Mouse (Mus musculus) stomach, postnatal 0 days (tissue): ENCODE measurements around the gene Rbm6. TPM values are rescaled to one million over a fixed set of nuclear protein-coding genes. Genes with fewer than 3 reads are reported as not detected.

Source experiments
- ATAC-seq: fragments of 200-750 bp; cut with Nextera tagmentation; 2 replicates; pipeline ENCODE4 v1.8.0; 2017; ENCODE audit not compliant: low FRiP score, low TSS enrichment
- DNase-seq: peaks from one replicate; pipeline ENCODE4 v3.0.0-alpha.2; 2016; ENCODE audit warnings: low spot score
- H3K27ac ChIP-seq: fragments of 300-500 bp; sonication (generic); replicated peaks from 2 replicates; pipeline ENCODE4 v1.5.1; 2014; ENCODE audit warnings: mild to moderate bottlenecking, control low read depth
- H3K27me3 ChIP-seq: fragments of 300-500 bp; sonication (generic); 2 replicates; pipeline ENCODE4 v1.6.1; 2014; ENCODE audit warnings: low read length; ENCODE audit not compliant: control insufficient read depth, insufficient read depth
- H3K36me3 ChIP-seq: fragments of 300-500 bp; sonication (generic); 2 replicates; pipeline ENCODE4 v1.6.1; 2014; ENCODE audit warnings: low read length, mixed read lengths; ENCODE audit not compliant: control insufficient read depth, insufficient read depth
- H3K4me1 ChIP-seq: fragments of 300-500 bp; sonication (generic); replicated peaks from 2 replicates; pipeline ENCODE4 v1.6.1; 2014; ENCODE audit warnings: antibody characterized with exemption; ENCODE audit not compliant: control insufficient read depth, insufficient read depth
- H3K4me2 ChIP-seq: fragments of 300-500 bp; sonication (generic); replicated peaks from 2 replicates; pipeline ENCODE4 v1.6.1; 2014; ENCODE audit warnings: low read depth, mild to moderate bottlenecking, control low read depth, moderate library complexity
- H3K4me3 ChIP-seq: fragments of 300-500 bp; sonication (generic); 2 replicates; pipeline ENCODE4 v1.5.1; 2014; ENCODE audit warnings: low read depth, low read length, control low read depth
- H3K9ac ChIP-seq: fragments of 300-500 bp; sonication (generic); 2 replicates; pipeline ENCODE4 v1.6.1; 2014; ENCODE audit warnings: mild to moderate bottlenecking, low read length, control low read depth, mixed read lengths
- H3K9me3 ChIP-seq: fragments of 300-500 bp; sonication (generic); 2 replicates; pipeline ENCODE4 v1.6.1; 2016; ENCODE audit warnings: low read length; ENCODE audit not compliant: control insufficient read depth
- CTCF ChIP-seq: IDR thresholded peaks from 2 replicates; pipeline ENCODE4 v1.5.1; 2016; ENCODE audit warnings: antibody characterized with exemption, low read depth, mild to moderate bottlenecking, moderate library complexity
- EP300 ChIP-seq: optimal IDR thresholded peaks from 2 replicates; pipeline ENCODE3; 2016; ENCODE audit warnings: antibody characterized with exemption
- WGBS: fragments of 180-500 bp; shearing (Covaris S2); extraction: QIAGEN DNeasy Blood & Tissue Kit; methylation state at CpG from one replicate; pipeline ENCODE4 v1.1.7; 2014; 5-methylcytosine and 5-hydroxymethylcytosine counted together
- polyA plus RNA-seq: library from polyadenylated mRNA; unstranded; fragments of >200 nt; fragmentation: Nextera tagmentation; extraction: Ambion mirVana; gene quantifications from 2 replicates; pipeline ENCODE4 v1.2.1, GENCODE M21; 2015

The Rbm6 gene
- polyA plus RNA-seq, 1 experiment from 2014 or later: 25.6 TPM

DNA sequence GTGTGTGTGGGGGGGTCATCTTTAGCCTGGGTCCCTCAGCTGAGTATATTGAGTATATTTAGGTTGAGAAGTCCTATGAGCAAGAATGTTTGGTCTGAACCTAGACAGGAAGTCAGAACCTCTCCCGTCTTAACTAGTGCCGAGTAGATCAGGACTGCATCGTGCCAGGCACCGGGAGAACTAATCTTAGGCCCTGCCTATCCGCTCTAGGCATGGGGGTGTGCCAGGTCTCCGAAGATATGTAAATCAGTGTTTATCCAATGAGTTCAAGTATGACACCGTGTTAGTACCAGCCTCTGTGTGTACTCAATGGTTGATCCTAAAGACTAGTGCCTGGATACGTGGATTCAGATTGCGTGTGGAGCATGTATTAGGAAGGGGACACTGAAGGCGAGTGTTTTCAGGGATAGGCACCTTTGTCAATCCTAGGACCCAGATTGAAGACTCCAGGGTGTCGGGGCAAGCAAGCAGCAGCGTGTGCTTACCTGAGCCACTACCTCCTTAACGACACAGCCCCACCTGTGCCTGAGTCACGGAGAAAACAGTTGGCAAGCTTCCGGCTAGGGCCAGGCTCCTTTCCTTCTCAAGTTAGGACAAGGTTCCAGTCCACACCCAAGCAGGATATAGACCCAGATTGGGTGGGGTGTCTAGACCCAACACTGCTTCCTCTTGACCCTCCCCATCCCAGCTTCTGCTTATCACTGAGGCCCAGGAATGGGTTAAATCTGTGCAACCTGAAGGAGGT, 37.2 kb upstream of the Rbm6 start:
- Histone ChIP-seq H3K27ac (peak overlapping the region; percentile 96), H3K9ac (peak overlapping the region; percentile 65), H3K27me3 (no peaks in the 10 kb centered on the region), H3K4me3 (peak overlapping the region; percentile 51), H3K4me2 (peak overlapping the region; percentile 91), H3K36me3 (peaks cover 20% of the 10 kb centered on the region), H3K4me1 (peaks cover 9% of the 10 kb centered on the region), H3K9me3 (no peaks in the 10 kb centered on the region)
- WGBS: 42% methylated on average over 15 of the region's 15 CpGs
- TF ChIP-seq CTCF (no peak), EP300 (peak; percentile 76)
- peak; percentile 91 for DNase-seq
- ATAC-seq: peak; percentile 88

DNA sequence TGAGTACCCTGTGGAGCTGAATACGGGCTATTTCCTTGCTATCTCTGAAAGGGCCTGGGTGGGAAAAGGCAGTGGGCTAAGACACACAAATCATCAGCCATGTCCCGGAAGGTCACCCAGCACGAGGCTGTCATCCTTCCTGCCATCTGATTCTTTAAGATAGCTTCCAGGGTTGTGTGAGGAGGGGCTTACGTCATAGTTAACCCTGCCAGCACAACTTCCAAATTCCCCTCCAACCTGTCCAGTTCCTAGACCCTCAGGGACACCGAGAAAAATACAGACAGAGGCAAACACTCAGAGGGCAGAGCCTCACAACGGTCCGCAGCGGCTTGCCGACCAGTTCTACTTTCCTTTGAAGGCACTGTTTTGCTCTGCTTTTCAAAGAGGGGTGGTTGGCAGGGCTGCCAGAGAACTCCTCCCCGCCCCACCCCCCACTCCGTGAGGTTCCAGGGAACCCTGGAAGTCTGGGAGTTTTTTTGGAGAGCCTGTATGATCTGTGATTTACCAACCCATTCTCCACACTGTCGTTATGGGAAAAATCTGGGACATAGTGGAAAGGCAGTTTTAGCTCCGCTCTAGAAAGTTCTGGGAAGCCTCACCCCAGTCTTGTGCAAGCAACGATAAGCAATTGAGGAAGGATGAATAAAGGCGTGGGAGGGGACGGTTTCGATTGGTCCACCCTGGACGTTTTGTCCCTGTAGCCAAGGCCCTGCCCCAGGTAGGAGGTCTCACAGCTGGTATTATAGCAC, 35.5 kb upstream of the Rbm6 start:
- peak overlapping the region; percentile 72 for H3K9ac ChIP-seq

DNA sequence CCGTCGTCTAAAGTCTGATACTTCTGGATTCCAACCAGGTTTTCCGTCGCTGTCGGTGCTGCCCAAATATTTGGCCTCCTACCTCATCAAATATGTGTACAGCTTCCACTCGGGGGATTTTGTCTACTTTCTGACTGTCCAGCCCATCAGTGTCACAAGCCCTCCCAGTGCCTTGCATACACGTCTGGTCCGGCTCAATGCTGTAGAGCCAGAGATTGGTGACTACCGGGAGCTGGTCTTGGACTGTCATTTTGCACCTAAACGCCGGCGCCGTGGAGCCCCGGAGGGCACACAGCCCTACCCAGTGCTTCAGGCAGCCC, 34.7 kb upstream of the Rbm6 start:
- TF ChIP-seq EP300: no peak
- TF ChIP-seq CTCF: no peak
- no peak for ATAC-seq
- DNase-seq: peak; percentile 41
- Histone ChIP-seq H3K27ac (peak overlapping the region; percentile 96), H3K4me1 (peaks cover 9% of the 10 kb centered on the region), H3K4me2 (peak overlapping the region; percentile 91), H3K4me3 (peak overlapping the region; percentile 51), H3K27me3 (no peaks in the 10 kb centered on the region), H3K9ac (peak overlapping the region; percentile 72), H3K9me3 (no peaks in the 10 kb centered on the region), H3K36me3 (peaks cover 9% of the 10 kb centered on the region)
- 40% methylated on average over 14 of the region's 14 CpGs for WGBS

More for the DNA sequence above, 35.5 kb upstream of the Rbm6 start:
- H3K4me2 ChIP-seq: peak overlapping the region; percentile 91
- H3K27me3 ChIP-seq: no peaks in the 10 kb centered on the region
- peak; percentile 31 for TF ChIP-seq EP300
- no peak for TF ChIP-seq CTCF
- peaks cover 16% of the 10 kb centered on the region for H3K36me3 ChIP-seq
- peaks cover 9% of the 10 kb centered on the region for H3K4me1 ChIP-seq
- WGBS: 10% methylated on average over 18 of the region's 18 CpGs
- peak overlapping the region; percentile 96 for H3K27ac ChIP-seq
- peak; percentile 85 for DNase-seq
- H3K9me3 ChIP-seq: no peaks in the 10 kb centered on the region
- ATAC-seq: peak; percentile 57
- peak overlapping the region; percentile 51 for H3K4me3 ChIP-seq

DNA sequence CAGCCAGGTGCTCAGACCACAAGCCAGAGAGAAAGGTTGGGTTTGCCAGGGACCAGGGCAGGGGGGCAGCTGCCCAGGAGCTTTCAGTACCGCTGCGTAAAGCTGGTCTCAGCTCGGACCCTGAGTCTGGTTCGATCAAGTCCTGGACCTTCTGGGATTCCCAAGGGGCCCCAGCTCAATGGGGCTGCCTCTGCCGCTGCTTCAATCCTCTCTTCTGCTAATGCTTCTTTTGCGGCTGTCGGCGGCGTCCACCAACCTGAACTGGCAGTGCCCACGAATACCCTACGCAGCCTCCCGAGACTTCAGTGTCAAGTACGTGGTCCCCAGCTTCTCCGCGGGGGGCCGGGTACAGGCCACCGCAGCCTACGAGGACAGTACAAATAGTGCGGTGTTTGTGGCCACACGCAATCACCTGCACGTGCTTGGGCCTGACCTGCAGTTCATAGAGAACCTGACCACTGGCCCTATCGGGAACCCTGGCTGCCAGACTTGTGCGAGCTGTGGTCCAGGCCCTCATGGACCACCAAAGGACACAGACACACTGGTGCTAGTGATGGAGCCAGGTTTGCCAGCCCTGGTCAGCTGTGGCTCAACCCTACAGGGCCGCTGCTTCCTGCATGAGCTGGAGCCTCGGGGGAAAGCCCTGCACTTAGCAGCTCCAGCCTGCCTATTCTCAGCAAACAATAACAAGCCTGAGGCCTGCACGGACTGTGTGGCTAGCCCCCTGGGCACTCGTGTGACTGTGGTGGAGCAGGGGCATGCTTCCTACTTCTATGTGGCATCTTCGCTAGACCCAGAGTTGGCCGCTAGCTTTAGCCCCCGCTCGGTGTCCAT, 34.1 kb upstream of the Rbm6 start:
- Histone ChIP-seq H3K9me3 (no peaks in the 10 kb centered on the region), H3K27ac (peak overlapping the region; percentile 96), H3K4me1 (peaks cover 9% of the 10 kb centered on the region), H3K4me2 (peak overlapping the region; percentile 91), H3K27me3 (no peaks in the 10 kb centered on the region), H3K9ac (peak overlapping the region; percentile 72), H3K36me3 (peaks cover 4% of the 10 kb centered on the region; the same call in 1 of the 2 replicates), H3K4me3 (peak overlapping the region; percentile 51)
- DNase-seq (peak; percentile 54), ATAC-seq (no peak)
- TF ChIP-seq CTCF (no peak), EP300 (no peak)
- WGBS: 26% methylated on average over 31 of the region's 31 CpGs

DNA sequence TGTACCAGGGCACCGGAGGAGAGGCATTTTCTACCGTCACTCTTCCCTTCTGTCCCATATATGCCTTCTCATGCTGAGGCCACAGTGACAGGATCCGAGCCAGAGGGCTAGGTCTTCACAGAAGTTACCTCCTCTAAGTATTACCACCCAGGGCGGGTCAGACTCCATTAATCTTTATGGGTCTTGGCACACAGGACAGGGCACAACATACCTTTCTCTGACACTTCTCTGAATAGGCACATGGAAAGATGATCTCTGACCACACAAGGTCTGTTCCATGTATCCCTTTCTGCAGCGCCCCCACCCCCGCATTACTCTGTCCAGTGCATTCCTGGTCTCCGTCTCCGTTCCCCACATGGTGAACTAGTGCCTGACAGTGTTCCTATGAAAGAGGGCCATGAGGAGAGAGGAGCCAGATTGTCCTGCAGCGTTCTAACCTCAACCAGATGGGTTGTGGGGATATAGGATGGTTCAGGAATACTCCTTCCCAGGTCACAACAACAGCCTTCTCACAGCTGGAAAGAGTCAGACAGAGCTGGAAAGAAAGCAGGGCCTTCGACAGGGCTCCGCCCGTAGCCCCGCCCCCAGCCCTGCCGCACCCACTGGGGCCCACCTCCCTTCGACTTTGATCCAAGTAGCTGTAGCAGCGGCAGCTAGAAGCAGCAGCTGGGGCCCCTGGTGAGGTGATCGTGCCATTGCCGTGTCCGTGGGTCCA, 33.4 kb upstream of the Rbm6 start, which contains the start of gene Mst1r:
Gene Mst1r (plus strand): TSS at position 622 of the 715 bp plus-strand sequence.
- H3K4me1 ChIP-seq: peaks cover 9% of the 10 kb centered on the region
- no peaks in the 10 kb centered on the region for H3K9me3 ChIP-seq
- 18% methylated on average over 14 of the region's 19 CpGs for WGBS
- no peaks in the 10 kb centered on the region for H3K27me3 ChIP-seq
- peak within 1 kb of the TSS; percentile 91 for H3K4me2 ChIP-seq
- DNase-seq (peak; percentile 94), ATAC-seq (peak; percentile 67)
- peak within 1 kb of the TSS; percentile 51 for H3K4me3 ChIP-seq
- H3K27ac ChIP-seq: peak within 1 kb of the TSS; percentile 96
- H3K36me3 ChIP-seq: peaks cover under 1% of the 10 kb centered on the region; the same call in 1 of the 2 replicates
- TF ChIP-seq EP300 (no peak), CTCF (no peak)
- H3K9ac ChIP-seq: peak within 1 kb of the TSS; percentile 72
